Mouse (Mus musculus) spleen, embryonic (tissue): ENCODE measurements at regions not wholly inside any gene's neighbourhood (a gene's known extent, or its start where the extent isn't known, plus 50 kb on each side); places are given as distances from the start of the nearest gene placed in this dataset.
"Not testable (repeated sequence)": the region's sequence is repeated elsewhere in the genome, so short reads cannot be mapped to it uniquely, and the experiment has no call there.

Source experiments
- CTCF ChIA-PET: fragments of 350-600 bp; sonication (Branson Sonifier 250); formaldehyde crosslinking; loops from one replicate; lab custom pipeline; 2022; lab: Charles Lee

DNA sequence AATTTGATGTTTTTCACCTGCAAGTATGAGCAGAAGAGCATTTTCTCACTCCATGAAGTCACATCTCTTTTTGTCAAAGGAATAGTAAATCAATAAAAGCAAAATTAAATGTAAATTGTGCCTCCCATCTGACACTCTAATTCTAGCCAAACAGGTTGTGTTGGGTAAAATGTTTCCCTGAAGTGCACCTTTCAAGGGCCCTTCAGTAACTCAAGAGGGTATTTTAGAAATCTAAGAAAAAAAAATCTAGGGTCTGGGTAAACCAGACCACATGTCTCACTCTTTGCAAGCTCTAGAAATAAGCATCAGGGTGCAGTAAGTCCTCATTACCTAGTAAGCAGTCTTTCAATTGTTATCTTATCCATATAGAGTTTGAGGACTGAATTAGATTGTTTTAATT is 521.2 kb downstream of the Serpinb8 start:
- CTCF ChIA-PET = no interaction called here

DNA sequence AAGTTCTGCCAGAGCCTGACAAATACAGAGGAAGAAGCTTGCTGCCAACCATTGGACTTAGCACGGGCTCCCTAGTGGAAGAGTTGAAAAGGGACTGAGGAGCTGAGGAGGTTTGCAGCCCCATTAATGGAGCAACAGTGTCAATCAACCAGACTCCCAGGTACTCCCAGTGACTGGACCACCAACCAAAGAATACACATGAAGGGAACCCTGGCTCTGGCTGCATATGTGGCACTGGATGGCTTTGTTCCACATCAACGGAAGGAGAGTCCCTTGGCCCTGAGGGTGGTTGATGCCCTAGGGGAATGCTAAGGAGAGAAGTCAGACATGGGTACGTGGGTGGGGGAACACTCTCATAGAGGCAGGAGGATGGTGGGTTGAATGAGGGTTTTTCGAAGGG is 537.6 kb downstream of the Serpinb8 start:
- CTCF ChIA-PET = no interaction called here

DNA sequence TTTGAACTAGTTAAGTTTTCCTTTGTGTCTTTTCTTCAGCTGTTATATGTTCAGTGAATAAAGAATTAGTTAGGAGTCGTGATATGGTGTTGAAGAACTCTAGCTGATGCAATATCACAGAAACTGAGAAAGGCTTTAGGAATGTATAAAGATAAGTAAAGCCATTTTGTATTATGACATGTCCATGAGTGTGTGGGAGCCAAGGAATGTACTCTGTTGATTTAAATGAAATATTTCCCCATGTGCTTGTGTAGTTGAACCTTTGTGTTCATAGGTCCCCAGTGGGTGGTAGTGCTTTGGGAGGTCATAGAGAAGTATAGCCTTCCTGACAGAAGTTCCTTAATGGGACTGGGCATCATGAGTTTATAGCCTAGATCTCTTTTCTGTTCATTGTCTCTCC is 542.2 kb downstream of the Serpinb8 start:
- CTCF ChIA-PET = no interaction called here

DNA sequence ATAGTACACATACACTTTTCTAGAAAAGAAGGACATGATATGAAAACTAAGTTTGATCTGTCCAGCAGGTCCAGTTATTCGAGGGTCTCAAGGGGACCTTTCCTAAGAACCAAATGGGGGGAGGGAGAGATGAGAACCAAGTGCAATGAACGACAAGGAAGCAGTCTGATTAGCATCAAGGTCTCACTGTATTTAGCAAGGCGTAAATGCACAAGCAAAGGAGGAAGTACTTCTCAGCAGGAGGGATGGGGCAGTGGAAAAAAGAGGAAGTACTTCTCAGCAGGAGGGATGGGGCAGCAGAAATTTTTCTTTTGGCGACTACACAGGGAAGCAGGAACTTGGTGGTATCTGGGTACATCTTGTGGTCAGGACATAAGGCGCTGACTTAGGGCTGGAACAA is 545.5 kb downstream of the Serpinb8 start:
- CTCF ChIA-PET = not testable (repeated sequence)

DNA sequence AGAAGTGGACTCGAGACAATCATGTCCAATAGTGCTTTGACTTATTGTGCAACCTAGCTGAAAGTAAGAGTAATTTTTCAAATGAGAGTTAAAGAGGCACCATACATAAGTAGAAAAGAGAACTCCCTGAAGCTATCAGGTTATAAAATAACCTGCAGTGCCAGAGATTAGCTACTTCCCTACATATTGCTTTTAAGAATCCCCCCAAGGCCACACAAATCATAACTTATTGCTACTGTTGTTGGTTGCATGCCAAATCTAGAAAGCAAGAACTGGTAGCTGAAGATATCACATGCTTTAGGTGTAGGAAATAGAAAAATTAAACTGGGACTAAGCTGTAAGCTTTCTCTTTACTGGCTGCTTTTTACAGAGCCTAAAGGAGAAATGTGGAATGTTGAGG is 554.3 kb downstream of the Serpinb8 start:
- CTCF ChIA-PET = no interaction called here

DNA sequence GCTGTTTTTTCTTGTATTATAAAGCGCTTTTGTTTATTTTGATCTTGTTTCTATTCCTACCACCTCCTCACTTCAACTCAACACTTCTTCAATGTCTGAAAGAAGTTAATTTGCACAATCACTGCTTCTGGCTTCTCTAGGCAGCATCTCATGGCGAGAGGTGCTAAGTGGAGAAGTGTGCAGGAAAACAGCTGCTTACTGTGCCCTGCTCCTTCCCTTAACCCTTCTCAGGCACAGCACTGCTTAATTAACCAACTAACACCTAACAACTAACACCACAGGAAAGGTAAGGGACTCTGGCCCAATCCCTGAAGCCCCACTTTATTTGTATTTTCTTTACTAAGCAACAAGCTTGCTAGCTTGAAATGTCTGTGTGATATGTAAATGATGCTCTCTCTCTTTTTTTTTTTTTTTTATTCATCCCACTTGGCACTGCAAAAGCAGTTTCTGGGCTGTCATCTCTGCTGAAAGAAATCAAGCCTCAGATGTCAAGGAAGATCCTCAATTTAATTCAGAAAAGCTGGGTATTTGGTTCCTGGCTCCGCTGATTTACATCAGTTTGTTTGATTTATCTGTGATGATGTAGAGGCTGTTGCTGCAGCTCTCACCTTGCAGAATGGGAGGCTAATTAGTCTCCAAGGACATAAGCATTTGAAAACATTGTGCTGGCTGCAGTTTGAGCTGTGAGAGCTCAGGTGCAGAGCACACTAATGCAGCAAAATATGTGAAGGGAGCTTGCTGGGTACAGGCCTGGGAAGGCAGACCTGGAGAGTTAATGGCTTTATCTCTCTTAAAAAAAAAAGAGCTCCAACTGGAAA is 591.8 kb downstream of the Serpinb8 start:
- CTCF ChIA-PET = no interaction called here

DNA sequence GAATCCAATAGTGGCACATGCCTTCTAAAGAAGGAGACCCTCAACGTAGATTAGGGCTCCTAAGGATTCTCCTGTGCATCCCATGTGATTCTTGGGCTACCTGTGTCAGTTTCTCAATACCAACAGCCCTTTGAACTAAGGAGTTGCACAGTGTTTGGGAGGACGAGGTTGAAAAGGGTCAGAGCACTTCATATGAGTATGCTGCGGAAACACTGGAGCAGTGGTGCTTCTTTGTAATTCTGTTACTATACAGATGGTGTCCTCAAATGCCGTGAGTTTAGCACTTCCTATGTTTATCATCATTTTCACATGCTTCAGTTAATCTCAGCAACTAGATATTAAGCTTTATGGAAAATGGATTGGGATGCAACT is 592.3 kb downstream of the Serpinb8 start:
- CTCF ChIA-PET = no interaction called here

DNA sequence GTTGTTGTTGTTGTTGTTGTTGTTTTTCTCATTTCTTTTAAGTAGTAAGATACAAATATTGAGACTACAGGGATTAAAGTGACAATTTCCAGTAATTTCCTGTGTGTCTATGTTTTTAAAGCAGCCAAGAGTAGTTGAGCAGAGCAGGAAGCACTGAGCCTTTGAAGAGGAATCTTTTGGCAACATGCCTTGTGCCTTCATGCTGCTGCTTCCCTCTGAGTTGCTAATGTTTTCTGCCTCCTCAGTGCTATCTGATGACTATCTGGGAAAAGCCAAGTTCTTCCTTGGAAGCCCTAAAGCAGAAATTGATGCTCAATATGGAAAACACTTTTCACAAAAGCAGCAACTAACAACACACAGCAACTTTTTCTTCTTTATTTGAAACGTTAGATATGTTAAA is 634.2 kb downstream of the Serpinb8 start:
- CTCF ChIA-PET = no interaction called here

DNA sequence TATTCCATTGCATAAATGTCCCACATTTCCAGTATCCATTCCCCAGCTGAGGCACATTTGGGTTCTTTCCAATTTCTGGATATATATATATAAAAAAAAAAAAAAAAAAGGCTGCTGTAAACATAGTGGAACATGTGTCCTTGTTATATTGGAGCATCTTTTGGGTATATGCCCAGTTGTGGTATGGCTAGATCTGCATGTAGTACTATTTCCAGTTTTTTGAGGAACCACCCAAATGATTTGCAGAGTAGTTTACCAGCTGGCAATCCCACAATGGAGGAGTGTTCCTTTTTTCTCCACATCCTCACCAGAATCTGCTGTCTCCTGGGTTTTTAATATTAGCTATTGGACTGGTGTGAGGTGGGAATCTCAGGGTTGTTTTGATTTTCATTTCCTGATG is 650.3 kb downstream of the Serpinb8 start:
- CTCF ChIA-PET = no interaction called here

DNA sequence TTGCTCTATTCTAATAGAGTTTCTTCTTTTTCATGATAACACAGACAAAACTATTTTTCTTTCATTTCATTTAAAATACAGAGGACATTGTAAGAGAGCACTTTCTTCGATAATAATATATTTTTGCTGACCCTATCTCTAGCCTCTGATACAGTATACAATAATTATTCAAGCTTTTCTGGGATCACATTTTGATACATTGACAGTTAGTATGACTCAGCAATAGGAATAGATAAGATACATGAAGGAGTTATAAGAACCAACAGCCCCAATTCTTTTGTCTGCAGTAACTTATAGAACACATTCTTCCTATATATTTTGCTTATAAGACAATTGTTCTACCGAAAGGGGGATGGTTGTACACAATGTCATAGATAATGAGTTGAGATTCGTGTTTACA is 665.3 kb downstream of the Serpinb8 start:
- CTCF ChIA-PET = no interaction called here

DNA sequence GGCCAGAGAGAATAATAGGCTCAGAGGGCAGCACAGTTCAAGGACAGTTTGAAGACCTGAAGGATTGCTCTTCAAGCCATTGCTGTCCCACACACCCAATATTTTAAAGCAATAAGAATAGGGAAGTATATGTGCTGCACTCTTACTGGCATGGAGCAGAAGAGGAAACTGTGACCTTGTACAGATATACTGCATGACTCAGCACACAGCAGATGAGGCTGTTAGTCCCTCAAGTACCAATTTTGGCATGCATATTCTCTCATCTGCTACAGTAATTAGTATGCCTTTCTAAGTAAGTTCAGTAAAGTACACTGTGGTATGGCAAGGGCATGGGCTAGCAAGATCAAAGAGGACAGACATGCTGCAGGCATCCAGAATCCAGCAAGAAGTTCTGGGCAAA is 669.5 kb downstream of the Serpinb8 start:
- CTCF ChIA-PET = no interaction called here

DNA sequence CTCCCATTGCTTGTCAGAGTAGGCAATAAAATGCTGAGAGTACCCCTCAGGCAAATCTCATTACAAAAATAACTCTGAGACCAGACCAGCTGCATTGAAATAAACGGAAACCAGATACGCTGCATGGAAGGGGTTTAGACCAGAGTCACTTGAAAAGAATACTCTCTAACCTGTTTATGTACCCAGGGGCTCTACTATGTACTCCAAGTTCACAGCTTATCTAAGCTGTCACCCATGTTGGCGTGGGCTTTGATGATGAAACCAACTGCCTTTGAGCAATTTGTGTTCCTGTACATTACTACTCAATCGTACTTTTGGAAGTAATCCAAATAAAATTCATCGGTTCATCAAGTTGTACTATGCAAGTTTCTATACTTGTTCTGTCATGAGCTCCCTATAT is 692.3 kb downstream of the Serpinb8 start:
- CTCF ChIA-PET = no interaction called here

DNA sequence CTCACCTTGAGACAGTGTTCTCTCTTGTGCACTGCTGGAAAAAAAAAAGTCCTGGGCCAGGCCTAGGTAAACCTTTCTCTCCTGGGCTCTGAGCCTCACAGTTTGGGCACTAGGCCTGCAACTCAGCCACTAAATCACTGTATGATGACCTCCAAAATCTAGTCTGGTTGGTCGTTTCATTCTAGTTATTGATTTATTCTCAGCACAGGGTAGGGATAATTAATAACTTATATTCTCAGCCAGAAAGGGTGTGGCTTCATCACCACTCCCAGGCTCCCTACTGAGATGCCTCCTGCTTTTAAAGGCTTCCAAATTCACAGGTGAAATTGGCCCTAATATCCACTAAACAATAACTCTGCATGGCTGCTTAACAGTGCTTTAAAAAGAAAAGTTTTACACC is 696.8 kb downstream of the Serpinb8 start:
- CTCF ChIA-PET = no interaction called here
